Mouse (Mus musculus) liver, embryonic 12.5 days (tissue): Measurements from ENCODE around the gene Marveld1. TPM values are rescaled to one million over a fixed set of nuclear protein-coding genes. Genes with fewer than 3 reads are reported as not detected.

Experiments
- ATAC-seq: fragments of 200-750 bp; cut with Nextera tagmentation; 2 replicates; pipeline ENCODE4 v1.8.0; 2017; ENCODE audit warnings: moderate number of reproducible peaks, mild to moderate bottlenecking, moderate library complexity
- H3K27ac ChIP-seq: fragments of 300-500 bp; sonication (generic); 2 replicates; pipeline ENCODE4 v1.5.1; 2016; ENCODE audit warnings: mild to moderate bottlenecking
- H3K27me3 ChIP-seq: fragments of 300-500 bp; sonication (generic); replicated peaks from 2 replicates; pipeline ENCODE4 v1.6.1; 2016; ENCODE audit warnings: mild to moderate bottlenecking, moderate library complexity
- H3K36me3 ChIP-seq: fragments of 300-500 bp; sonication (generic); 2 replicates; pipeline ENCODE4 v1.6.1; 2016; ENCODE audit warnings: mild to moderate bottlenecking, moderate library complexity
- H3K4me1 ChIP-seq: fragments of 300-500 bp; sonication (generic); 2 replicates; pipeline ENCODE4 v1.6.1; 2016
- H3K4me2 ChIP-seq: fragments of 300-500 bp; sonication (generic); 2 replicates; pipeline ENCODE4 v1.6.1; 2016; ENCODE audit warnings: mild to moderate bottlenecking, moderate library complexity
- H3K4me3 ChIP-seq: fragments of 300-500 bp; sonication (generic); 2 replicates; pipeline ENCODE4 v1.5.1; 2016; ENCODE audit warnings: mild to moderate bottlenecking, moderate library complexity
- H3K9ac ChIP-seq: fragments of 300-500 bp; sonication (generic); 2 replicates; pipeline ENCODE4 v1.6.1; 2016; ENCODE audit warnings: mild to moderate bottlenecking, moderate library complexity
- H3K9me3 ChIP-seq: fragments of 300-500 bp; sonication (generic); replicated peaks from 2 replicates; pipeline ENCODE4 v1.6.1; 2016; ENCODE audit warnings: mild to moderate bottlenecking, moderate library complexity
- WGBS: fragments of 180-500 bp; shearing (Covaris S2); methylation state at CpG from one replicate; pipeline ENCODE4 v1.1.7; 2016; ENCODE audit not compliant: insufficient replicate concordance; 5-methylcytosine and 5-hydroxymethylcytosine counted together
- polyA plus RNA-seq: library from polyadenylated mRNA; unstranded; fragments of >200 nt; fragmentation: Nextera tagmentation; extraction: Ambion mirVana; gene quantifications from 2 replicates; pipeline ENCODE4 v1.2.1, GENCODE M21; 2016

Gene Marveld1
- polyA plus RNA-seq, 1 experiment from 2014 or later = 4.6 TPM

GRCm38 (mm10) chr19:42141998-42142397 is 5.2 kb upstream of the Marveld1 start:
- H3K27me3 ChIP-seq = peaks cover 26% of the 10 kb centered on the region
- no peak overlapping the region for H3K27ac ChIP-seq
- H3K4me1 ChIP-seq = peaks cover 9% of the 10 kb centered on the region
- H3K9me3 ChIP-seq = no peaks in the 10 kb centered on the region
- 67% methylated on average over 3 of the region's 3 CpGs for WGBS
- H3K4me3 ChIP-seq = no peak overlapping the region
- H3K9ac ChIP-seq = no peak overlapping the region
- ATAC-seq = peak; percentile 58; the same call in 1 of the 2 replicates
- no peaks in the 10 kb centered on the region for H3K36me3 ChIP-seq
- no peak overlapping the region for H3K4me2 ChIP-seq

- H3K4me1 ChIP-seq = peaks cover 15% of the 10 kb centered on the region
- ATAC-seq = no peak
- H3K4me2 ChIP-seq = no peak overlapping the region
- H3K27ac ChIP-seq = no peak overlapping the region
- WGBS = 74% methylated on average over 2 of the region's 2 CpGs
- no peak overlapping the region for H3K4me3 ChIP-seq
- H3K9ac ChIP-seq = no peak overlapping the region
- no peaks in the 10 kb centered on the region for H3K36me3 ChIP-seq
- H3K9me3 ChIP-seq = no peaks in the 10 kb centered on the region
- H3K27me3 ChIP-seq = peaks cover 33% of the 10 kb centered on the region
Observed at GRCm38 (mm10) chr19:42142757-42143156, 4.4 kb upstream of the Marveld1 start.

DNA sequence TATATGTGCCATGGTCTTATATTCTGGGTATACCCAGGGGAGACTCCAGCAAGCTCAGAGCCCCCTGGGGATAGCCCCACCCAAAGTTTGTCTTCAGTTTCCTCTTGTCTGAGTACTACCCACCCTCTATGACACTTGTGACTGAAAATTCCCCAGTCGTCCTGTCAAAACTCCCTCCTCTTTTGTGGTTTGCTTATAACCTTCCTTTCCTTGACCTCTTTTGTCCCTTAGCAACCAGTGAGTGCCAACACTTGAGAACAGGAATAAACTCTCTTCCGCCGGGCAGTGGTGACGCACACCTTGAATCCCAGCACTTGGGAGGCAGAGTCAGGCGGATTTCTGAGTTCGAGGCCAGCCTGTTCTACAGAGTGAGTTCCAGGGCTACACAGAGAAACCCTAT is 3.1 kb upstream of the Marveld1 start:
- H3K27me3 ChIP-seq = peaks cover 46% of the 10 kb centered on the region
- no peak for ATAC-seq
- 0 out of 2 replicates have a peak overlapping the region, but pooled peaks have one; percentile 2 for H3K9ac ChIP-seq
- WGBS = 45% methylated on average over 6 of the region's 6 CpGs
- H3K4me3 ChIP-seq = no peak overlapping the region
- no peak overlapping the region for H3K4me2 ChIP-seq
- no peaks in the 10 kb centered on the region for H3K36me3 ChIP-seq
- peaks cover 28% of the 10 kb centered on the region for H3K4me1 ChIP-seq
- H3K9me3 ChIP-seq = no peaks in the 10 kb centered on the region
- no peak overlapping the region for H3K27ac ChIP-seq

- Histone ChIP-seq H3K4me3 (no peak overlapping the region), H3K36me3 (no peaks in the 10 kb centered on the region), H3K9me3 (no peaks in the 10 kb centered on the region), H3K9ac (no peak overlapping the region), H3K27me3 (peaks cover 52% of the 10 kb centered on the region), H3K4me1 (peaks cover 34% of the 10 kb centered on the region), H3K27ac (no peak overlapping the region), H3K4me2 (no peak overlapping the region)
- no peak for ATAC-seq
- 28% methylated on average over 8 of the region's 8 CpGs for WGBS
Observed at GRCm38 (mm10) chr19:42144541-42145167, 2.5 kb upstream of the Marveld1 start.

- no peak overlapping the region for H3K9ac ChIP-seq
- no peak for ATAC-seq
- H3K27me3 ChIP-seq = peaks cover 55% of the 10 kb centered on the region
Observed at GRCm38 (mm10) chr19:42145210-42145609, 2.0 kb upstream of the Marveld1 start.

DNA sequence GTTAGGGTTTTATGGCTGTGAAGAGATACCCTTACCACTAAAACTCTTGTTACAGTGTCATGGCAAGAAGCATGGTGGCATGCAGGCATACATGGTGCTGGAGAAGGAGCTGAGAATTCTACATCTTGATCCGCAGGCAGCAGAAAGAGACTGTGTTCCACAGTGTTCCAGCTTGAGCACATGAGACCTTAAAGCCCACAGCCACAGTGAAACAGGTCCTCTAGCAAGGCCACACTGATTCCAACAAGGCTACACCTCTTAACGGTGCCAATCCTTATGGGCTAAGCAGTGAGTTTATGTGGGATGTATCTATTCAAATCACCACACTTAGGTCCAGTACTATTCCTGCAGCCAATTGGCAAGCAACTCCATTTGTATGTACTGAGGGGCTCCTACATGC is 1.5 kb upstream of the Marveld1 start:
- Histone ChIP-seq H3K4me3 (no peak overlapping the region), H3K4me1 (peaks cover 37% of the 10 kb centered on the region), H3K4me2 (no peak overlapping the region), H3K36me3 (no peaks in the 10 kb centered on the region), H3K27me3 (peaks cover 55% of the 10 kb centered on the region), H3K27ac (no peak overlapping the region), H3K9me3 (no peaks in the 10 kb centered on the region), H3K9ac (no peak overlapping the region)
- WGBS = 77% methylated on average over 2 of the region's 2 CpGs
- no peak for ATAC-seq

More at GRCm38 (mm10) chr19:42145210-42145609, 2.0 kb upstream of the Marveld1 start:
- Histone ChIP-seq H3K9me3 (no peaks in the 10 kb centered on the region), H3K27ac (no peak overlapping the region), H3K4me3 (no peak overlapping the region), H3K4me2 (no peak overlapping the region), H3K4me1 (peaks cover 37% of the 10 kb centered on the region), H3K36me3 (no peaks in the 10 kb centered on the region)
- 61% methylated on average over 4 of the region's 4 CpGs for WGBS

DNA sequence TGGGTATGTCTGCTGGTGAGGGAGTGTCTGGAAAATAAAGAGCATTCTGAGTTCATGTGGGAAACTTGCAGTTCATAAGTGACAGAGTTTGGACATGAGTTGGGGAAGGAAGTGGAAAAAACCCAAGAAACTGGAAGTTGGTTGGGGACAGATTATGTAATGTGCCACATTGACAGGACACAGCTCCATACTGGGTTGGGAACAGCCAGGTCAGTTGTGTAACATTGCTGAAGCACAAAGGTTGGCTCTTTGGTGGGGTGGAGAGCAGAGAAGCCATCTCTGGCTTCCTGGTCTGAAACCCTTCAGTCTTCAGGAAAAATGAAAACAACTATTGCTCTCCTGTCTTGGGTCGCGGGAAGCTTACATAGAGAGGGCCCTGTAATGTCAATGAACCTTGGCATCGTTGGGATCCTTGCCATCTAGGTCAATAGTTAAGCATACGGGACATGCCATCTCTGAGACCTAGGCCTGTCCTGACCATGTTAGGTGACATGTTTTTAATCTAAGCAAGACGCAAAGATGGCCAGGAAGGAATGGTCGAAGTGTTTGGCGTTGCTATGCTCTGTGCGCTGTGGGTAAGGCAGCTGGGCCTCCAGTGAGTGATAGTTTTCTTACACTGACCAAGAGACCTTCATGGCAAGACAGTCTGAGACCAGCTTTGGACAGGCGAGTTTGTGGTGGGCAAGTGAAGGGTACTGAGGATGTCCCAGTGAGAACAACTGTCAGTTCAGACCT is 757 bp upstream of the Marveld1 start:
- peaks cover 42% of the 10 kb centered on the region for H3K4me1 ChIP-seq
- ATAC-seq = no peak
- H3K9ac ChIP-seq = no peak overlapping the region
- no peaks in the 10 kb centered on the region for H3K9me3 ChIP-seq
- 77% methylated on average over 9 of the region's 9 CpGs for WGBS
- peaks cover 4% of the 10 kb centered on the region; the same call in 1 of the 2 replicates for H3K36me3 ChIP-seq
- H3K27ac ChIP-seq = peak overlapping the region; percentile 59; the same call in 1 of the 2 replicates
- H3K4me3 ChIP-seq = no peak overlapping the region
- peaks cover 55% of the 10 kb centered on the region for H3K27me3 ChIP-seq
- peak overlapping the region; percentile 75; the same call in 1 of the 2 replicates for H3K4me2 ChIP-seq

DNA sequence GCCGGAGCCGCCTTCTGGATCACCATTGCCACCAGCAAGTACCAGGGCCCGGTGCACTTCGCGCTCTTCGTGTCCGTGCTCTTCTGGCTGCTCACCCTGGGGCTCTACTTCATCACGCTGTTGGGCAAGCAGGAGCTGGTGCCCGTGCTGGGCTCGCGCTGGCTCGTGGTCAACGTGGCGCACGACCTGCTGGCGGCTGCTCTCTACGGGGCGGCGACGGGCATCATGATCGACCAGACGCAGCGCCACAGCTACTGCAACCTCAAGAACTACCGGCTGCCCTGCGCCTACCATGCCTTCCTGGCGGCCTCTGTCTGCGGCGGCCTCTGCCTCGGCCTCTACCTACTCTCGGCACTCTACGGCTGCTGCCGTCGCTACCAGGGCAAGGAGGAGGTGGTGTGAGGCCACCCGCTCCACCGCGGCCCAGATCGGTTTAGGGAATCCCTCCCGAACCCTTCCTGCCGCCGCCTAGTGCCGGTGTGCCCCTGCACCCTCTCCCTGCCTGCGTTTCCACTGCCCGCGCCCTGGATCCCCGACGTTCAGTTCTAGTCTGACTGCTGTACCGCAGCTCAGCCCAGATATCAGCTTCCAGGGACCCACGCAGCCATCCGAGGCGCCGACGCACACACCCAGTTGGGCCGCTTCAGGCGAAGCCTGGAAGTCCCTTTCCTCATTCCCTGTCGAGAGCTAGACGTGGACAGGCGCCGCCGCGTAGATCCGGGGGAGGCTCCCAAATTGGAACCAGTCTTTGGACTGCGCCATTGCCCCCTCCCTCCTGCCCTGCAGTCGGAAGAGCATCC is 769 bp downstream of the Marveld1 start:
- Histone ChIP-seq H3K4me1 (peaks cover 46% of the 10 kb centered on the region), H3K4me3 (peak overlapping the region; percentile 60), H3K27ac (peak overlapping the region; percentile 59), H3K9me3 (no peaks in the 10 kb centered on the region), H3K9ac (peak overlapping the region; percentile 67), H3K4me2 (peak overlapping the region; percentile 75), H3K27me3 (peaks cover 53% of the 10 kb centered on the region), H3K36me3 (peaks cover 4% of the 10 kb centered on the region; the same call in 1 of the 2 replicates)
- 3% methylated on average over 63 of the region's 63 CpGs for WGBS
- ATAC-seq = peak; percentile 8; the same call in 1 of the 2 replicates

GRCm38 (mm10) chr19:42148569-42148860 is 1.3 kb downstream of the Marveld1 start:
- Histone ChIP-seq H3K36me3 (peaks cover 4% of the 10 kb centered on the region; the same call in 1 of the 2 replicates), H3K4me3 (peak overlapping the region; percentile 60), H3K9ac (peak overlapping the region; percentile 67; the same call in 1 of the 2 replicates), H3K4me1 (peaks cover 46% of the 10 kb centered on the region), H3K9me3 (no peaks in the 10 kb centered on the region), H3K27ac (no peak overlapping the region), H3K4me2 (peak overlapping the region; percentile 75), H3K27me3 (peaks cover 59% of the 10 kb centered on the region)
- peak; percentile 35; the same call in 1 of the 2 replicates for ATAC-seq
- 32% methylated on average over 7 of the region's 7 CpGs for WGBS

GRCm38 (mm10) chr19:42151990-42152389 is 4.8 kb downstream of the Marveld1 start:
- peaks cover 4% of the 10 kb centered on the region; the same call in 1 of the 2 replicates for H3K36me3 ChIP-seq
- ATAC-seq = 0 out of 2 replicates have a peak, but pooled peaks have one; percentile 22
- H3K9ac ChIP-seq = no peak overlapping the region
- no peak overlapping the region for H3K4me3 ChIP-seq
- H3K9me3 ChIP-seq = no peaks in the 10 kb centered on the region
- H3K27ac ChIP-seq = no peak overlapping the region
- no peak overlapping the region for H3K4me2 ChIP-seq
- WGBS = 10% methylated on average over 6 of the region's 6 CpGs
- peaks cover 37% of the 10 kb centered on the region for H3K4me1 ChIP-seq
- peaks cover 42% of the 10 kb centered on the region for H3K27me3 ChIP-seq

- H3K4me3 ChIP-seq = no peak overlapping the region
- no peak overlapping the region for H3K27ac ChIP-seq
- H3K36me3 ChIP-seq = no peaks in the 10 kb centered on the region
- H3K9ac ChIP-seq = no peak overlapping the region
- 0 out of 2 replicates have a peak, but pooled peaks cover 14% of the 10 kb centered on the region for H3K27me3 ChIP-seq
- H3K9me3 ChIP-seq = no peaks in the 10 kb centered on the region
- ATAC-seq = no peak
- H3K4me1 ChIP-seq = peaks cover 22% of the 10 kb centered on the region
- peak overlapping the region; percentile 36; the same call in 1 of the 2 replicates for H3K4me2 ChIP-seq
- 41% methylated on average over 12 of the region's 12 CpGs for WGBS
Observed at GRCm38 (mm10) chr19:42157493-42158237, 10.5 kb downstream of the Marveld1 start.
